Mouse (Mus musculus): ENCODE results near the gene Apob.

GRCm38 (mm10) chr12:8042626-8043394, 65.4 kb downstream of the Apob start:
- TF ChIP-seq CTCF (IDR thresholded peaks at IDR 0.05; ENCODE audit: low read depth), result no peak
- TF ChIP-seq EP300 (IDR thresholded peaks at IDR 0.05; ENCODE audit: low read depth), result no peak

Measured in heart, postnatal 0 days (tissue).